Mouse (Mus musculus) ovary, postnatal 14 days (tissue): ENCODE measurements around the gene Atp13a2.

ENCODE experiments used
- DNase-seq: peaks from one replicate; pipeline ENCODE4 v3.0.0; 2022; ENCODE audit warnings: low spot score

Atp13a2 gene

DNA sequence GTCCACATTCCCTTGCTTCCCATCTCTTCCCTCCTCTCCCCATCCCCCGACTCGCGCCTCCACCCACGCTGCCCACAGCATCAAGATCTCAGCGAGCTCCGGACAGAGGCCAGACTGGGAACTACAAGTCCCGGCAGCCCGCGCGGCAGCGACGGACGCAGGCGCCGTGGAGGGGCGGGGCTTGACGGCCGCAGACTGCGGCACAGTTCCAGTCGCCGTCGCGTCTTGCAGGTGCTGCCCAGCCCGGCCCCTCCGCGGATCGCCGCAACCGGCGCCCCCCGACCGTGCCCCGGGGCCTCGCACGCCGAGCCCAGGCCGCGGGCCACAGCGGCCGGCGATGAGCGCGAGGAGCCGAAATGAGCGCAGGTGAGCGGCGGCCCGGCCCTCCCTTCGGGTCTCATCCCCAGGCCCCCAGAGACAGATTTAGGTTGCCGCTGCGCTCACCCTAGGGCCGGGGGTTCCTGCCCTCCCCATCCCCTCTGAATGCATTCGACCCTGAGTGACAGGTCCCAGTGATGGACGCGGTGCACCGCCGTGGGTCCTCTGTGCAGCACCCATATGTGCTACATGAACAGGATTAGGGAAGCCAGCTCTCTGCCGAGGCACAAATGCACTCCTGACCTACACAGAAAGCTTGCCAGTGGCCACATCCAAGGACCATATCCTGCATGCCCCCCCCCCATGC is at the start of gene Atp13a2:
Atp13a2 (plus strand) TSS at position 163 of the 685 bp plus-strand sequence.
- DNase-seq, result peak; percentile 87

DNA sequence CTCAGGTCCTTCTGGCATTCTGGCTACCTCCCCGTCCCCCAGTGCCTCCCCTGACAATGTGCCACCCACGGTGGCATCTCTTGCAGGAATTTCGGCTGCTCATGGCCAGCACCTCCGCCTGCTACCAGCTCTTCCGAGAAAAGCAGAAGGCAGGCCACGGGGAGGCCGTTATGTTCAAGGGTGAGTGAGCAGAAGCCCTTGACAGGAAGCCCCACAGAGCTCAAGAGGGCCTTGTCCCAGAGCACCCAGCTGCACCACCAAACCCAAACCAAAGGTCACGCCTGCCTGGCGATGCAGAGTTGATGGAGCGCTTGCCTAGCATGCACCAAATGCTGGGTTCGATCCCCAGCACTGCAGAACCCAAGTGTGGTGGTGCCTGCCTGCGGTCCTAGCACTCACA is 42.3 kb upstream of the Atp13a2 start:
- DNase-seq, result no peak

DNA sequence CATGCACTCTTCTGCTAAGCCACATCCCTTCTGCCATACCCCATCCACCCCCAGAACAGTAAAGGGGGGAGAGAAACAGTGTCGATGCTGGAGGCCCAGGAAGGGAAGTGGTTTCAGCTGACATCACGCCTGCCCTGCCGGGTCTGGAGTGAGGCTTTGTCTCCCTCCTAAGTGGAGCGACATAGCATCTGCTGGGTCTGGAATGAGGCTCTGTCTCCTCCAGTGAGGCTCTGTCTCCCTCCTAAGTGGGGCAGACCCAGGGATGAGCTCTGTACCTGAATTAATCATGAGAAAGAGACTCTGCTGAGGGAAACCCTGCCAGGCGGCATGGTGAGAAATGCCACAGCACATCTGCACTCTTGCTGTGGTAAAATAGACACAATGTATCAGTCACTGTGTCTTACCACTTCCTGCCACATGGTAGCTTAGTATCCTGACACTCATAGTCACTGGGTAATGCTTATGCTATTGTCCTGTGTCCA is 41.7 kb upstream of the Atp13a2 start:
- no peak for DNase-seq

DNA sequence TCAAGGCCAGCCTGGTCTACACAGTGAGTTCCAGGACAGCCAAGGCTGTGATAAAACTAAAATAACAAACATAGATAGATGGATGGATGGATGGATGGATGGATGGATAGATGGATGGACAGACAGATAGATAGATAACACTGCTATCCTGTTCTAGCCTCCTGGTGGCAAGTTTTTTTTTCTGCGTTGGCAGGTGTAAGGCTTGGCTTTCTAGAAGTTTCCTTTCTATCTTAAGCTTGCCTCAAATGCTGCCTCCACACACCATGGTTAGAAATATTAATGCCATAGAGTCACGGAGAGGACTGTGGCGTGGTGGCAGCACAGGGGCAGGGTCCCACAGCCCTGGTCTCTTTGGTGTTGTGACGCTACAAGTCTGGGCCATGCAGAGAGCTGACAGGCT is 41.1 kb upstream of the Atp13a2 start:
- DNase-seq, result no peak

DNA sequence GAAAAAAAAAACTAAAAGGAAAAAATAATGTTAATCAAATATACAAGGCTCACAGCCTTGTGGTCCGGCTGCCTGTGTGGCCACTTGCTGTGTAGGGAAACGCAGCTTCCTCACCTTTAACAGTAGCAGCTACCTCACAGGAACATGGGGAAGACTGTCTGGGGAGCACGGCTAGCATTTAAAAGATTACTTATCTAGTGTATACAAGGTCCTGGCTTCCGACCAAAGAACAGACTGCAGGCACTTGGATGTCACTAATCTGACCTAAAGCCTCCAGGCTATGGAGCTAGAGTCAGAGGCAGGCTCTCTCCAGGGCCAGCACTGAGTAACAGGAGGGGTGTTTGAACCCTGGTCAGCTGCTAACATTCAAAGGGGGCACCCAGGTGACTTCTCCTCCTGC is 40.6 kb upstream of the Atp13a2 start:
- DNase-seq, result no peak

DNA sequence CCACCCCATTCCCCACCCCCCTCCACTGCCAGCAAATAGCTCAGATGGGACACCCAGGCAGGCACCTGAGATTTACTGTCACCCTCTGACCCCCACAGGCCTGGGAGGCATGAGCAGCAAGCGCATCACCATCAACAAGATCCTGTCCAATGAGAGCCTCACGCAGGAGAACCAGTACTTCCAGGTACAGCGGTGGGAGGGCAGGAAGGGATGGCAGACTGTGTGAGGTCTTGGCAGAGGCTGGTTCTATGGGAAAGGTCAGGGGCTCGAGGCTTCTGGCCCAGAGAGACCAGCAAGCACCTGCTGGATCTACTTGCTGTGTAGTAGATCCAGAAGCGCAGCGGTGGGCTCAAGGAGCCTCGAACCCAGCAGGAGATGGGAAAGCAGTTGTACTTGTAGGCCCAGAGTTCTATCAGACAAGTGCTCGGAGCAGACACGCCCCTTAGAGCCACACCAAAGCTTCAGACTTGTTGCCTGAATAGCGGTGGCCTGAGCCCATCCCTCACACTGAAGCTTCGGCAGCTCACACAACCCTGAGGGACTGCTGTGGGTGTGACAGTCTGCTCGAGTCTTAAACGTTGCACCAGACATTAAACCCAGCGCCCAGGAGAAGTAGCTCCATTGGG is 40.0 kb upstream of the Atp13a2 start:
- DNase-seq, result no peak

DNA sequence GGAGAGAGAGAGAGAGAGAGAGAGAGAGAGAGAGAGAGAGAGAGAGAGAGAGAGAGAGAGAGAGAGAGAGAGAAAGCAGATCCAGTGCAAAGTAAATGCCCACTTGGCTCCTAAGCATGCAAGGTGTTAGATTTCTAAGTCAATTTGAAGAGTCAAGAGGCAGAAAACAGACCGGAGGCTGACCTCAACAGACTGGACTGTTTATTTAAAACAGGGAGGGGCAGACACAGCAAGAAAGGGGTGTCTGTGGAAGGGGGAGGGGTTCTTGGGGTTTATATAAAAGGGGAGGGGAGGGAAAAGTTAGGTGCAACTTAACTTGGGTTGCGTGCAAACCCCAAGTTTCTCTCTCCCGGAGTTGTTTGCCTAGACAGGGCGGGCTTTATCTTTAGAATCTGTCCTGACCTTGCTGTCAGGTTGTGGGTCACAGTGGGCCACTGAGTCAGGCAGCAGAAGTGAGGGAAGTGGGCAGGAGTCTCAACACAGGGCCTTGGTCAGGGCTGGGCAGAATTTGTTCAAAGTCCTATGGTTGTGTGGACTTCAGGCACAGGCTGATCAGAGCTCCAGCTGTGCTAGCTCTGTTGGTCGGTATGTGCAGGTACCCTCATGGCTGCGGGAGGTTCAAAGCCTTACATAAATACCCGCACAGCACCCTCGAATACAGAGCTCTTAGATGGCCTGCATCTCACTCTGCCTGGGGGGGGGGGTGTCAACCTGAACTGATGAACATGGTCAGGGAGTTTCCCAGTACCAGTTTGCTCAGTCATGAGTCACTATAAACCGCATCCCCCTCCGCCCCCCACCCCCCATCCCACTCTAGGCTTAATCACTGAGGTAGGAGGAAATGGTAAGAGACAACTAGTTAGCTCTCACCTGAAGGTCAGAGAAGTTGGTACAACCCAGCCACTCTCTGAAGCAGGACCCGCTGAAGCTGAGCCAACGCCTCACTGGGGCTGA is 38.9 kb upstream of the Atp13a2 start:
- no peak for DNase-seq

DNA sequence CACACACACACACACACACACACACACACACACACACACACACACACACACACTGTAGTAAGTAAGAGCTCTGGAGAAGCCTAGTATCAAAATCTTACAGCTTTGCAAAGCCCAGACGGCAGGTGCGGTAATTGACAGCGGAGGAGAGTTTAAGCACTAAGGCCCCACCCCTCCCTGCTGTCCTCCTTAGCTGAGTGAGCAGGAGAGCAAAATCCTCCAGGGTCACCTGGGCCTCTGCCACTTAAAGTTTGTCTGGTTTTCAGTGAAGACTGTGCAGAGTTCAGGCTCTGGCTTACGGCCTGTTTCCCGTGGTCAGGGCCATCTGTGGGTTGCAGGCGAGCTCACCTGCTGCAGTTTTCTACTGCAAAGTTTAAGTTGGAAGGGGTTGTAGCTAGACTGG is 38.2 kb upstream of the Atp13a2 start:
- no peak for DNase-seq

DNA sequence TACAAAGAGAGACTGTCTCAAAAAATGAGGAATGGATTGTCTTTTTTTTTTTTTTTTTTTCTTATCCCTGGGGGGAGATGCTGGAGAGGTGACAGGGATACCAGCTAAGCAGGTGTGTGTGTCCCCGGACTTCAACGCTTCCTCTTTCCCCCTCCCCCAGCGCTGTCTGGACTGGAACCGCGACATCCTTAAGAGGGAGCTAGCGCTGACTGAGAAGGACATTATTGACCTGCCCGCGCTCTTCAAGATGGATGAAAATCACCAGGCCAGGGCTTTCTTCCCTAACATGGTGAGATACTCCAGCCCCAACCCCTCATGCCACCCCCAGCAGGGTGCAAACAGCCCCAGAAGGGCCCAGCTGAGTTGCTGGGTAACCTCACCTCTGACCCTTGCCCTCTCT is 37.6 kb upstream of the Atp13a2 start:
- no peak for DNase-seq

DNA sequence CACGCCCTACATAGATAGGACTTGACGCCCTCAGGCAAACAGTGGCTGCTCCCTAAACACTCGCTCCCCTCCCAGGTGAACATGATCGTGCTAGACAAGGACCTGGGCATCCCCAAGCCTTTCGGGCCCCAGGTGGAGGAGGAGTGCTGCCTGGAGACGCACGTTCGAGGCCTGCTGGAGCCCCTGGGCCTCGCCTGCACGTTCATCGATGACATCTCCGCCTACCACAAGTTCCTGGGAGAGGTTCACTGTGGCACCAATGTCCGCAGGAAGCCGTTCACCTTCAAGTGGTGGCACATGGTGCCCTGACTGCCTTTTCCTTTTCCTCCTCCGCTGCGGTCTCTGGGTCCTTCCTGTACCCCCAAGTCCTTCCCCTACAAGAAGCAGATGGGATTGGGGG is 37.1 kb upstream of the Atp13a2 start:
- DNase-seq, result no peak

DNA sequence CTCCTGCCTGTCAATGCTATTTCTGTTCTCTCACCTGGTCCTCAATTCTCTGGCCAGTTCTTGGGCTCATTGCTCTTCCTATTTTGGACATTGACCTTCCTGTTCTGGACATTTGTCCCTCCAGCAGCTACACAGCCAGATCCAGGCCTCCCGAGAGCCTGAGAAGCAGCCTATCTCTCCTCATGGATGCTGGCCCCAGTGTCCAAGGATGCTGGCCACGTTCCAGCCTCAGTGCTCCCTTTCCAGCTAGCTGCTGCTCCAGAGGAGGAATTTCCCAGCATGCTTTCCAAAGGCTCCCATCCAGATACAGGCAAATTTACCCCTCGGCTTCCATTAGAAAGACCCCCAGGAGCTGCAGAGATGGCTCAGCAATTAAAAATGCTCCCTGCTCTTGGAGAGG is 36.1 kb upstream of the Atp13a2 start:
- DNase-seq, result peak; percentile 26

DNA sequence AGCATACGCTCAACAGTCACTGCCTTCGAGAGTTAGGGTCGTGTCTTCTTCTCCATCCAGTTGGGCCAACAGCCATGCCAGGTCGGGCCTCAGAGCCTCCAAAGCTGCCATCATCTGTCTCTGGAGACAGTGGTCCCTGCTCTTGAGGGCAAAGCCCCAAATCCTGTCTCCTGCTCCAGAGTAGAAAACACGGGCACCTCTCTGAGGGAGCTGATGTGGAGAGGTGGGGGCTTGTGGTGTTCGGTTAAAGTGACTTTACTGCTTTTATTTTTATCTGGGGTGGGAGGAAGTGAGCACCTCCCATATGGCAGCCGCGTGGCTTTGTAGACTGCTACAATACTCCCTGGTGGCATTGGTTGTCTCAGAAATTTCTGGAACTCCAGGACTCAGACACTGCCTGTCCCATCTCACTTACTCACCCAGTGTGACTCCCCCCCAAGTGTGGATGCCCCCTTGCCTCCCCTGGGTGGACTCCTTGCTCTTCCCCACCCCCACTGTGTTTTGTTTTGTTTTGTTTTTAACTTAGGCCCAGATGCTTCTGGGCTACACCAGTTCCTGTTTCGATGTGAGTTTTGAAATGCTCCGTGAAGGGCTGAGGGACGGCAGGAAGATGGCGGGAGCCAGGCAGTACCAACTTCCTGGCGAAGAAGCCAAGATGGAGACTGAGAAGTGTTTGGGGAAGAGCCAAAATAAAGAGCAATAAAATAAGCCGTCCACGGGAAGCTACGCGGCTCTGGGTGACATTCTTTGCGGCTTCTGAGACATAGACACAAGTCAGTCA is 34.6 kb upstream of the Atp13a2 start:
- no peak for DNase-seq

DNA sequence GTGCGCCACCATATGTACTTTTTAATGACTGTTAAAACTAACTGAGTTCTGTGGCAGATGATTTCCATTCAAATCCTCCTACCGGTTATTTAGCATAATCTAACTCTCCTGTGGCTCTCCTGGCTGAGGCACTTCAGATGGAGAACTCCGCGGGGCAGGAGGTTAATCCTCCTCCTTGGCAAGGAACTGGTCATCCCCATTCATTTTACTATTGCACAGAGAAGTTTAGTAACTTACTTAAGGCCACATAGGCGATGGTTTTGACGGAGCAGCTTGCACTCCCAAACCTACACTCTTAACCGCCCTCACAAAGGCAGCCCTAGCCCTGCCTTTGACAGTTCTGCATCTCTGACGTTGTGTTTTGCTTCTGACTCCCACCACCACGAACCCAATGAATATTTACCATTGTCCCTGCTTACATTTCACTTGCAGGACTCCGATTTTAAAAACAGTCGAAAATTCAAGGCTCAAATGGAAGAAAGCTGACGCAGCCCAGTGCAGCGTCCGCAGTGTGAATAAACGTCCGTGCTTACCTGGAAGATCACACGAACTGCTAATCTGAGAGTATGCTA is 29.5 kb upstream of the Atp13a2 start:
- no peak for DNase-seq

DNA sequence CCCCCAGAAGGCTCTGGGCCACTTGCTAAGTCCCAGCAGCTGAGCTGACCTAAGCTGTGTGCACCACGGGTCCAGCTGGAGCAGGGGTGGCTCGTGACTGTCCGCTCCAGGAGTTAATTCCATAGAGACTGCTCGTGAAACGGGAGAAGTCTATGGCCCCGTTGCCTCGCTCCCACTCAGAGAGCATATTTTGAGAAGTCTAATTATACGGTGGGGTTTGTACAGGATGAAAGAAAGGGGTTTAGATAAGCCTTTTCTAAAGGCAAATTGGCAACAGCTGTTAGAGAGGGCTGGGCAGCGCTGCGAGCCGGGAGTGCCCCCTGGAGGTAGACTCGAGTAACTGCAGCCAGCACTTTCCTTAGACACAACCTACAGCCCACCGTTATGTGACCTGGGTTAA is 28.9 kb upstream of the Atp13a2 start:
- DNase-seq, result peak; percentile 69

DNA sequence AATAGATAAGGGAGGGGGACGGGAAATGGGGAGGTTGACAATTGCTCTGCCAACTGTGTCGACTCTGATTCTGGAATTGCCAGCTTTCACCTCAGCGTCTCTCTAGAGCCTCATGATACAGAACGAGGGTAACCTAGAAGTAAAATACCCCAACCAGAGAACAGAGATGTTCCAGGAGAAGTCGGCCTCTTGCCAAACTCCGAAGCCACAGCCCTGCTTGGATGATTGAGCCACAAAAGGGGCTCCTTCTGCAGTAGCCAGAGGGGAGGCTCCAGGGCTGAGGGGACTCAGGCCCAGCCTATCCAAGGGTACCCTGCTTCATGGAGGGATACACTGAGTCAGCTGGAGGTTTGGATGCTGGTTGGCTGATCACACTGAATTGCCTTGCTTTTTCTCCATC is 28.4 kb upstream of the Atp13a2 start:
- DNase-seq, result no peak

DNA sequence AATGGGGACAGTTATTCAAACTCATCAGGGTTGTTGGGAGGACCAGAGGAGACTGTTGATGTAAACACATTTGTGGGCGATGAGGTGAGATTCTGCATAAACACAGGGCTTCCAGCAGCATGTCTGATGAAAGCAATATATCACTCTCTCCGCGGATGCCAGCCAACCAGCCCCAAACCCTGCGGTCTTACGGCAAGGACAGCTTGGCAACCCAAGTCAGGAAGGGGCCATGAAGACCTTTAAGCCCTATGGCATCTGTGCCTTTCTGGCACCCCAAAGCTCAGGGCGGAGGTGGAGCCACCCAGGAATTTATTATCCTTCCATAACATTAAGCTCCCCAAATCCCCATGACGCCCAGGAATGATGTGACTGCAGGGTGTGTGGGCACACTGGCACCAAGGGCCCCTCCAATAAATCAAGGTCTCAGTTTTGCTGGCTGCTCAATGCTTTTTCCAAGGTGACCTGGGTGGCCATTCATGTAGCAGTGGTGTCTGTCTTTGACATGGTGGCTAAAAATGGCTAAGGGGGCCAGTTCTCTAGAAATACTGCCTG is 27.5 kb upstream of the Atp13a2 start:
- no peak for DNase-seq

DNA sequence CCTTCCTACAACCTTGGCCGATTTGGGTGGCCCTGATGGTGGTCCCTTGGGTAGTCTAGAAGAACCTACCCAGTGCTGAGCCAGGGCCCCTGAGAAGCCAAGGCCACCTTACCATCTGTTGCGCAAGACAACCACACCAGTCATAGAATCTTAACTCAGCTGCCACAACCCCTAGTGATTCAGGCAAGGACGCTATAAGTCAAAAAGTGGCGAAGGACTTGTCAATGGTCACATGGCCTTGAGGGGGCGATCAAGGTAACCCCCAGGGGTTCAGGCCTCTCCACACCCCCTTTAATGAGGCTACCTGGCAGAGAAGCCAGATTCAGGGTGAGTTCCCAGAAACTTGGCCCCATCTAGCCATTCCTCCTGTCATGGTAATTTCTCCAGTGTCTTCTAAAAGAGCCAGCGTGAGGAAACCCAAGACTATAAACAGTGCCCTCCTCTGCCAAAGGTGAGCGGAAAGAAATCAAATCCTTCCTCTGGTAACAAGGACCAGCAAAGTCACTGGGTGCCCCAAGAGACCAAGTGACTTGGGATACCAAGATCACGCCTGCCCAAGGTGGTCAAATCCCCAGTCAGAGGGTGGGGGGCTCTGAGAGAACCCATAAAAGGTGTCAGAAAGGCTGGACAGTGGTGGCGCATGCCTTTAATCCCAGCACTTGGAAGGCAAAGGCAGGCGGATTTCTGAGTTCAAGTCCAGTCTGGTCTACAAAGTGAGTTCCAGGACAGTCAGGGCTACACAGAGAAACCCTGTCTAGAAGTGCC is 26.8 kb upstream of the Atp13a2 start:
- DNase-seq, result no peak

DNA sequence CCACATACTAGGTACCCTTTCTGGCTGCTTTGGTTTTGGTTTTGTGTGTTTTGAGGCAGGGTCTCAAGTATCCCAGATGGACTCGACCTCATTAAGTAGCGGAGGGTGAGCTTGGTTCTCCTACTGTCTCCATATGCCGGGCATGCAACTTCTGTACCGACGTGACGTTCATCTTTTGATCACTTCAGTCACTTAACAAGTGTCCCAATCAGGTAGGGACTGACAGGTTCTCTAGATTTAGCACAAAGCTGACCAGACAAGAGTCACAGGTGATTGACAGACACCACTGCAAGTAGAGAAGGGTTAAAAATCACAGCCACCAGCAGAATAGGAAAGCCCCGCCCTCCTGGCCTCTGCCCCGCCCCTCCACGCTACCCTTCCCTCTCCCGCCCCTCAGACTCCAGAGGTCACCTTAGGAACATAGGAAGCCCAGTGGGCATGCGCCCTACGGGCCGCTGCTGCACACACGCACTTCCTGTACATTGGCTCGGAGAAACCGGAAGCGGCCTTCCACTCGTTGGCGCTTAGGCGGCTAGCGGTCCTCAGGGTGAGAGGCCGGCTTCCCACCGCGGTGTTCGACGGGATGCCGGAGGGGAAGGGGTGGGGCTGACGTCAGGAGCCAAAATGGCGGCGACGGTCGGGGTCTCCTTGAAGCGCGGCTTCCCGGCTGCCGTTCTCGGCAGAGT is 25.7 kb upstream of the Atp13a2 start, which contains the start of gene Sdhb:
Sdhb (plus strand) TSS at position 423 of the 686 bp plus-strand sequence.
- DNase-seq, result peak; percentile 89

DNA sequence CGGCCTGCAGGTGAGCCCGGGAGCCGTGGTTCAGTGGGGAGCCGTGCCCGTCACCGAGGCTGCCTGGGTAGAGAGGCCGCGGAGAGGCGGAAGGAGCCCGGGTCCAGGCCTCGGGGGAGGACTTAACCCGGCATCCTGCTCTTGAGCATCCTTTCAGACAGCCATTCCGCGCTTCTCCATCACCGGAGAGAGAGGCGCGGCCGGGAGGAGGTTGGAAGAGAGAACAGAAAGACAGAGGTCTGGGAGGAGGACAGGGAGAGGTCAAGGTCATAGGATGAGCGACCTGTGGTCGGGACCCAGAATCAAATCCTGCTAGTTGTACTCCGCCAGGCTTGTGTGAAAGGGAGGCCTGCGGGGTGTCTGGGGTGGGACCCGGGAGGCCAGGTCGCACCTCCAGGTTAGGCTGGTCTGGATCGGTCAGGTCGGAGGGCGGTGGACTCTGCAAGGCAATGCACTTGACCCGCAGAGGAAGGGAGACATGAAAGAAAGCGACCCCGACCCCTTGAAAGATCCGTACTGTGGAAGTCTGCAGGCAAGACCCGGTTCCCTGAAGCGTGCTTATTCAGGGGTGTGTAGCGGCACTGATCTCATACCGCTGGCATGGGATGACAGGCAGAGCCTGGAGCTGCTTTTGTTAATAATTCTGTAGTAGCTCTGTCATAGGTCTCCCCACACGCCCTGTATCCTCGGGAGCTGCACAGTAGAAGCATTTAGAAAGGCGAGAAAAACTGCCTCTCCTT is 25.0 kb upstream of the Atp13a2 start:
- no peak for DNase-seq
